Mouse (Mus musculus) E14TG2a.4 (cell line): ENCODE data around the gene 9630041A04Rik.

Source experiments
- H3K27me3 ChIP-seq: 2 replicates; pipeline ENCODE4 v1.6.1; 2014; ENCODE audit warnings: low read length, control low read depth; ENCODE audit not compliant: insufficient read depth
- H3K36me3 ChIP-seq: 2 replicates; pipeline ENCODE4 v1.6.1; 2014; ENCODE audit warnings: low read length, control low read depth; ENCODE audit not compliant: insufficient read depth
- H3K4me1 ChIP-seq: replicated peaks from 2 replicates; pipeline ENCODE4 v1.6.1; 2014; ENCODE audit warnings: low read depth, low read length, control low read depth
- H3K4me3 ChIP-seq: replicated peaks from 2 replicates; pipeline ENCODE4 v1.5.1; 2014; ENCODE audit warnings: mild to moderate bottlenecking, low read length
- H3K9me3 ChIP-seq: 2 replicates; pipeline ENCODE4 v1.6.1; 2014; ENCODE audit warnings: low read length, control low read depth
- CTCF ChIP-seq: conservative IDR thresholded peaks from 2 replicates; pipeline ENCODE4 v1.5.1; 2014; ENCODE audit warnings: low read length
- NANOG ChIP-seq: IDR thresholded peaks from 2 replicates; pipeline ENCODE4 v1.6.1; 2014; ENCODE audit warnings: borderline replicate concordance, low read length, mixed read lengths
- POU5F1 ChIP-seq: IDR thresholded peaks from 2 replicates; pipeline ENCODE4 v1.6.1; 2014; ENCODE audit warnings: low read length, borderline replicate concordance

The 9630041A04Rik gene

GRCm38 (mm10) chr9:101933946-101934573 lies 72.4 kb downstream of the 9630041A04Rik start:
- Histone ChIP-seq H3K36me3 (no peaks in the 10 kb centered on the region), H3K4me3 (no peak overlapping the region), H3K27me3 (no peaks in the 10 kb centered on the region), H3K9me3 (peaks cover 17% of the 10 kb centered on the region), H3K4me1 (no peaks in the 10 kb centered on the region)
- TF ChIP-seq NANOG = no peak
- TF ChIP-seq POU5F1 = no peak
- TF ChIP-seq CTCF = no peak

GRCm38 (mm10) chr9:101934887-101935286 lies 73.2 kb downstream of the 9630041A04Rik start:
- H3K36me3 ChIP-seq = no peaks in the 10 kb centered on the region
- no peak overlapping the region for H3K4me3 ChIP-seq
- H3K4me1 ChIP-seq = no peaks in the 10 kb centered on the region
- H3K27me3 ChIP-seq = no peaks in the 10 kb centered on the region
- H3K9me3 ChIP-seq = peaks cover 17% of the 10 kb centered on the region
- TF ChIP-seq POU5F1 = no peak
- TF ChIP-seq CTCF = no peak
- TF ChIP-seq NANOG = no peak

- Histone ChIP-seq H3K9me3 (peaks cover 17% of the 10 kb centered on the region), H3K4me1 (no peaks in the 10 kb centered on the region), H3K4me3 (no peak overlapping the region), H3K27me3 (no peaks in the 10 kb centered on the region), H3K36me3 (no peaks in the 10 kb centered on the region)
- TF ChIP-seq POU5F1 (no peak), NANOG (no peak), CTCF (no peak)
These were observed 76.4 kb downstream of the 9630041A04Rik start for GRCm38 (mm10) chr9:101938066-101938465.

GRCm38 (mm10) chr9:101939006-101939405 lies 77.4 kb downstream of the 9630041A04Rik start:
- no peak overlapping the region for H3K4me3 ChIP-seq
- no peaks in the 10 kb centered on the region for H3K27me3 ChIP-seq
- H3K9me3 ChIP-seq = peaks cover 17% of the 10 kb centered on the region
- H3K4me1 ChIP-seq = no peaks in the 10 kb centered on the region
- H3K36me3 ChIP-seq = no peaks in the 10 kb centered on the region
- TF ChIP-seq NANOG = no peak
- no peak for TF ChIP-seq POU5F1
- TF ChIP-seq CTCF = no peak

- no peaks in the 10 kb centered on the region for H3K27me3 ChIP-seq
- no peaks in the 10 kb centered on the region for H3K36me3 ChIP-seq
- H3K4me1 ChIP-seq = no peaks in the 10 kb centered on the region
- TF ChIP-seq CTCF (no peak), NANOG (no peak), POU5F1 (no peak)
- H3K9me3 ChIP-seq = peaks cover 17% of the 10 kb centered on the region
- H3K4me3 ChIP-seq = no peak overlapping the region
These were observed 78.5 kb downstream of the 9630041A04Rik start for GRCm38 (mm10) chr9:101940182-101940581.

- no peaks in the 10 kb centered on the region for H3K36me3 ChIP-seq
- H3K27me3 ChIP-seq = no peaks in the 10 kb centered on the region
- no peak for TF ChIP-seq NANOG
- H3K4me1 ChIP-seq = no peaks in the 10 kb centered on the region
- H3K4me3 ChIP-seq = no peak overlapping the region
- peaks cover 12% of the 10 kb centered on the region for H3K9me3 ChIP-seq
These were observed 80.5 kb downstream of the 9630041A04Rik start for GRCm38 (mm10) chr9:101942058-101942669.

GRCm38 (mm10) chr9:101945326-101945725 lies 83.7 kb downstream of the 9630041A04Rik start:
- Histone ChIP-seq H3K36me3 (no peaks in the 10 kb centered on the region), H3K9me3 (no peaks in the 10 kb centered on the region), H3K4me3 (no peak overlapping the region)

GRCm38 (mm10) chr9:101945814-101946213 lies 84.2 kb downstream of the 9630041A04Rik start:
- H3K27me3 ChIP-seq = no peaks in the 10 kb centered on the region
- no peaks in the 10 kb centered on the region for H3K36me3 ChIP-seq
- H3K4me3 ChIP-seq = no peak overlapping the region
- H3K9me3 ChIP-seq = no peaks in the 10 kb centered on the region
- H3K4me1 ChIP-seq = peaks cover 12% of the 10 kb centered on the region
- no peak for TF ChIP-seq NANOG
- no peak for TF ChIP-seq CTCF
- no peak for TF ChIP-seq POU5F1

More at GRCm38 (mm10) chr9:101945326-101945725, 83.7 kb downstream of the 9630041A04Rik start:
- H3K27me3 ChIP-seq = no peaks in the 10 kb centered on the region
- peaks cover 10% of the 10 kb centered on the region for H3K4me1 ChIP-seq
- TF ChIP-seq POU5F1 = no peak
- TF ChIP-seq NANOG = no peak
- no peak for TF ChIP-seq CTCF
